In genomic region chr7:80612191-80612787, GRCm38 (mm10) we compare ENCODE assay signal across 14 mouse cellular contexts.
DNase-seq lines count a peak whose midpoint lies in the region; ATAC-seq lines count a peak whose summit lies in the region.
"Had no signal": no experiment of that assay in that cellular context is flagged by ENCODE, and none has a peak within 500 bp of the region (broad histone marks: within the 10 kb centered on the region; RNA-seq: fewer than 3 reads in every experiment).

No protein-coding gene starts in this region.

- no peaks in the 10 kb centered on the region for H3K27me3 ChIP-seq in heart, embryonic 16.5 days (ENCODE audit: control insufficient read depth, insufficient read depth, low read length)
- no peaks in the 10 kb centered on the region for H3K27me3 ChIP-seq in neural tube, embryonic 15.5 days (replicated peaks)
- H3K27me3 ChIP-seq in hindbrain, embryonic 13.5 days: no peaks in the 10 kb centered on the region
- H3K27me3 ChIP-seq: embryonic facial prominence, embryonic 13.5 days; limb, embryonic 15.5 days had no signal

- no peak overlapping the region for H3K4me3 ChIP-seq in heart, embryonic 16.5 days (ENCODE audit: low read length)
- H3K4me3 ChIP-seq in neural tube, embryonic 15.5 days (replicated peaks): no peak overlapping the region
- H3K4me3 ChIP-seq in hindbrain, embryonic 13.5 days: no peak overlapping the region
- H3K4me3 ChIP-seq: embryonic facial prominence, embryonic 13.5 days; limb, embryonic 15.5 days had no signal

- no peaks in the 10 kb centered on the region for H3K9me3 ChIP-seq in heart, embryonic 16.5 days (replicated peaks; ENCODE audit: control insufficient read depth, low read length)
- H3K9me3 ChIP-seq in neural tube, embryonic 15.5 days (replicated peaks): no peaks in the 10 kb centered on the region
- no peaks in the 10 kb centered on the region for H3K9me3 ChIP-seq in hindbrain, embryonic 13.5 days
- H3K9me3 ChIP-seq: embryonic facial prominence, embryonic 13.5 days; G1E; limb, embryonic 15.5 days had no signal

- H3K4me2 ChIP-seq in heart, embryonic 16.5 days (ENCODE audit: low read depth, low read length): 0 out of 2 replicates have a peak overlapping the region, but pooled peaks have one; percentile 7
- no peak overlapping the region for H3K4me2 ChIP-seq in neural tube, embryonic 15.5 days
- H3K4me2 ChIP-seq in hindbrain, embryonic 13.5 days: no peak overlapping the region
- H3K4me2 ChIP-seq: embryonic facial prominence, embryonic 13.5 days; limb, embryonic 15.5 days had no signal

- peaks cover 13% of the 10 kb centered on the region for H3K4me1 ChIP-seq in heart, embryonic 16.5 days (ENCODE audit: control insufficient read depth, insufficient read depth, low read length)
- peaks cover 23% of the 10 kb centered on the region; the same call in 1 of the 2 replicates for H3K4me1 ChIP-seq in neural tube, embryonic 15.5 days
- H3K4me1 ChIP-seq in hindbrain, embryonic 13.5 days (replicated peaks): peaks cover 5% of the 10 kb centered on the region

- WGBS in heart, embryonic 16.5 days: 39% methylated on average over 11 of the region's 11 CpGs
- WGBS in neural tube, embryonic 15.5 days: 40% methylated on average over 11 of the region's 11 CpGs
- 70% methylated on average over 11 of the region's 11 CpGs for WGBS in hindbrain, embryonic 13.5 days

- no peak overlapping the region for H3K9ac ChIP-seq in heart, embryonic 16.5 days (ENCODE audit: low read length)
- H3K9ac ChIP-seq in neural tube, embryonic 15.5 days (replicated peaks): no peak overlapping the region
- H3K9ac ChIP-seq in hindbrain, embryonic 13.5 days: no peak overlapping the region
- H3K9ac ChIP-seq: embryonic facial prominence, embryonic 13.5 days; forebrain, postnatal 0 days; limb, embryonic 15.5 days had no signal

- ATAC-seq in heart, embryonic 16.5 days (replicated peaks; ENCODE audit: extremely low read depth, insufficient read depth, low FRiP score): peak; percentile 34; the same call in 1 of the 2 replicates
- no peak for ATAC-seq in neural tube, embryonic 15.5 days (ENCODE audit: low FRiP score)
- ATAC-seq in hindbrain, embryonic 13.5 days (ENCODE audit: low FRiP score): no peak
- ATAC-seq: forebrain, postnatal 0 days had no signal

- H3K36me3 ChIP-seq in heart, embryonic 16.5 days (ENCODE audit: control insufficient read depth, insufficient read depth): peaks cover 9% of the 10 kb centered on the region
- H3K36me3 ChIP-seq in neural tube, embryonic 15.5 days: peaks cover 9% of the 10 kb centered on the region; the same call in 1 of the 2 replicates
- peaks cover 19% of the 10 kb centered on the region for H3K36me3 ChIP-seq in hindbrain, embryonic 13.5 days

- peak; percentile 64 for DNase-seq in adrenal gland, adult 2 months
- no peak for DNase-seq in adrenal gland, adult 18-20 months (ENCODE audit: low spot score in 2 of 2)
- DNase-seq in heart, adult 18-20 months: no peak
- DNase-seq in neural tube, embryonic 10.5 days (ENCODE audit: extremely low spot score, low spot score): no peak
- no peak for DNase-seq in adipocyte (ENCODE audit: low spot score)
- DNase-seq: forebrain, postnatal 0 days; lung, postnatal 10 days; right cerebral cortex, postnatal 4 days had no signal

- H3K27ac ChIP-seq in heart, embryonic 16.5 days (ENCODE audit: low read length): 0 out of 2 replicates have a peak overlapping the region, but pooled peaks have one; percentile 1
- H3K27ac ChIP-seq in neural tube, embryonic 15.5 days (replicated peaks): peak overlapping the region; percentile 33; the same call in 1 of the 2 replicates
- no peak overlapping the region for H3K27ac ChIP-seq in hindbrain, embryonic 13.5 days
- H3K27ac ChIP-seq: embryonic facial prominence, embryonic 13.5 days; limb, embryonic 15.5 days had no signal
